Mouse (Mus musculus) liver, embryonic 16.5 days (tissue): ENCODE results near the gene Map1a. TPM values are rescaled to one million over a fixed set of nuclear protein-coding genes. Genes with fewer than 3 reads are reported as not detected.

ENCODE experiments used
- ATAC-seq: fragments of 200-750 bp; cut with Nextera tagmentation; 2 replicates; pipeline ENCODE4 v1.8.0; 2017; ENCODE audit warnings: low read depth, mild to moderate bottlenecking, moderate number of reproducible peaks, moderate library complexity
- H3K27ac ChIP-seq: fragments of 300-500 bp; sonication (generic); 2 replicates; pipeline ENCODE4 v1.5.1; 2014; ENCODE audit warnings: mild to moderate bottlenecking, low read length
- H3K27me3 ChIP-seq: fragments of 300-500 bp; sonication (generic); 2 replicates; pipeline ENCODE4 v1.6.1; 2014; ENCODE audit warnings: low read depth, low read length, mixed read lengths; ENCODE audit not compliant: control insufficient read depth, insufficient read depth
- H3K36me3 ChIP-seq: fragments of 300-500 bp; sonication (generic); 2 replicates; pipeline ENCODE4 v1.6.1; 2014; ENCODE audit warnings: mild to moderate bottlenecking; ENCODE audit not compliant: control insufficient read depth, insufficient read depth
- H3K4me1 ChIP-seq: fragments of 300-500 bp; sonication (generic); 2 replicates; pipeline ENCODE4 v1.6.1; 2014; ENCODE audit warnings: low read depth, low read length, mixed read lengths; ENCODE audit not compliant: control insufficient read depth
- H3K4me2 ChIP-seq: fragments of 300-500 bp; sonication (generic); 2 replicates; pipeline ENCODE4 v1.6.1; 2014; ENCODE audit warnings: low read depth, low read length, mixed read lengths
- H3K4me3 ChIP-seq: fragments of 300-500 bp; sonication (generic); 2 replicates; pipeline ENCODE4 v1.5.1; 2014; ENCODE audit warnings: low read depth, mild to moderate bottlenecking, low read length
- H3K9ac ChIP-seq: fragments of 300-500 bp; sonication (generic); 2 replicates; pipeline ENCODE4 v1.6.1; 2014; ENCODE audit warnings: low read depth, low read length
- H3K9me3 ChIP-seq: fragments of 300-500 bp; sonication (generic); replicated peaks from 2 replicates; pipeline ENCODE4 v1.6.1; 2016; ENCODE audit warnings: low read length; ENCODE audit not compliant: control insufficient read depth
- whole genome bisulfite sequencing: fragments of 180-500 bp; shearing (Covaris S2); extraction: QIAGEN DNeasy Blood & Tissue Kit; methylation state at CpG from one replicate; pipeline ENCODE4 v1.1.7; 2014; ENCODE audit not compliant: insufficient replicate concordance; 5-methylcytosine and 5-hydroxymethylcytosine counted together
- polyA plus RNA-seq: library from polyadenylated mRNA; unstranded; fragments of >200 nt; fragmentation: Nextera tagmentation; extraction: Ambion mirVana; gene quantifications from 2 replicates; pipeline ENCODE4 v1.2.1, GENCODE M21; 2015

Map1a gene
- polyA plus RNA-seq, 1 experiment from 2014 or later = 0.19 TPM

DNA sequence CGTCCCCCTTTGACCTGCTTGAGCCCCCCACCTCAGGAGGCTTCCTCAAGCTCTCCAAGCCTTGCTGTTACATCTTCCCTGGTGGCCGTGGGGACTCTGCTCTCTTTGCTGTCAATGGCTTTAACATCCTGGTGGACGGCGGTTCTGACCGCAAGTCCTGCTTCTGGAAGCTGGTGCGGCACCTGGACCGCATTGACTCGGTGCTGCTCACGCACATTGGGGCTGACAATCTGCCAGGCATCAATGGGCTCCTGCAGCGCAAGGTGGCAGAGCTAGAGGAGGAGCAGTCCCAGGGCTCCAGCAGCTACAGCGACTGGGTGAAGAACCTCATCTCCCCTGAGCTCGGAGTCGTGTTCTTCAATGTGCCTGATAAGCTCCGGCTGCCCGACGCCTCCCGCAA, 10.1 kb downstream of the Map1a start:
- Histone ChIP-seq H3K27me3 (peaks cover 60% of the 10 kb centered on the region), H3K4me2 (no peak overlapping the region), H3K4me1 (no peaks in the 10 kb centered on the region), H3K27ac (no peak overlapping the region), H3K4me3 (no peak overlapping the region), H3K9me3 (no peaks in the 10 kb centered on the region), H3K9ac (no peak overlapping the region), H3K36me3 (no peaks in the 10 kb centered on the region)
- 69% methylated on average over 17 of the region's 17 CpGs for WGBS
- no peak for ATAC-seq

DNA sequence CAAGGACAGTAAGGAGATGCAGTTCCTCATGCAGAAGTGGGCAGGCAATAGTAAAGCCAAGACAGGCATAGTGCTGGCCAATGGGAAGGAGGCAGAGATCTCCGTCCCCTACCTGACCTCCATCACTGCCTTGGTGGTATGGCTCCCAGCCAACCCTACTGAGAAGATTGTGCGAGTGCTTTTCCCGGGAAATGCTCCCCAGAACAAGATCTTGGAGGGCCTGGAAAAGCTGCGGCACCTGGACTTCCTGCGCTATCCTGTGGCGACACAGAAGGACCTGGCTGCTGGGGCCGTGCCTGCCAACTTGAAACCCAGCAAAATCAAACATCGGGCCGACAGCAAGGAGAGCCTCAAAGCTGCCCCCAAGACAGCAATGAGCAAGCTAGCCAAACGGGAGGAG, 10.6 kb downstream of the Map1a start:
- Histone ChIP-seq H3K36me3 (no peaks in the 10 kb centered on the region), H3K9me3 (no peaks in the 10 kb centered on the region), H3K9ac (no peak overlapping the region), H3K27ac (no peak overlapping the region), H3K4me3 (no peak overlapping the region), H3K4me2 (no peak overlapping the region), H3K27me3 (peaks cover 55% of the 10 kb centered on the region), H3K4me1 (no peaks in the 10 kb centered on the region)
- ATAC-seq = no peak
- 59% methylated on average over 10 of the region's 10 CpGs for WGBS

DNA sequence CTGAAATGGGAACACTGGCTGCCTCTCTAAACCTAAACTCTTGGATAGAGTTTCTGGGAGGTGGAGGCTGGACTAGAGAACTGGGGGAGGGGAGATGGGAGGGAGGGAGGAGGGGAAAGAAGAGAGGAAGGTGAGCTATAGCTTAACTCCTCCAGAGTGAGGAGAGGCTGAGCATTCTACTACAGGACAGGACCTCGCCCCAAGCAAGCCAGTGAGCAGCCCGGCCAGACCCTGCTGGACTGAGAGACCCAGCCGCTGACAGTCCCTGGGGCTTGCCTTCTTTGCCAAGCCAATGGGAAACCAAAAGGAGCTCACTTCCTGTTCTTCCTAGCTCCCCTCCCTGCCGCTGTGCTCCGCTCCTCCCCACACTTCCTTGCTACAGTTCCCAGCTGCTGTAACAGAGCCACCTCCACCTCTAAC, 19.6 kb downstream of the Map1a start:
- no peak overlapping the region; the same call in 1 of the 2 replicates for H3K4me2 ChIP-seq
- no peaks in the 10 kb centered on the region for H3K36me3 ChIP-seq
- H3K9ac ChIP-seq = no peak overlapping the region
- no peak overlapping the region for H3K27ac ChIP-seq
- no peak overlapping the region for H3K4me3 ChIP-seq
- ATAC-seq = no peak
- peaks cover 6% of the 10 kb centered on the region for H3K27me3 ChIP-seq
- H3K4me1 ChIP-seq = no peaks in the 10 kb centered on the region
- WGBS = 18% methylated on average over 5 of the region's 5 CpGs
- no peaks in the 10 kb centered on the region for H3K9me3 ChIP-seq

DNA sequence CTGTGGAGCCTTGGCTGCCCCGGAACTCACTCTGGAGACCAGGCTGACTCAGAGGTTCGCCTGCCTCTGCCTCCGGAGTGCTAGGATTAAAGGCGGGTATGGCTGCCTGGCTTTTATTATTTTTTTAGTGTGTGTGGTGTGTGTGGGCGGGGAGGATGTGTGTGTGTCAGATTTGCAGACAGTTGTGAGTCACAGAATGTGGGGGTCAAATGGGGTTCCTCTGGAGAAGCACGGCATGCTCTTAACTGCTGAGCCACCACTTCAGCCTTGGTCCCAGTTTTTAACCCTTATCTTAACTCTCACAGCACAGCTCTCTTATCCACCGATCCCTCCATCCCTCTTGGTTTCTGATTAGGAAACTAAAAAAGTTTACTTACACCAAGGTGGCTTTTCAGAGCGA, 26.9 kb downstream of the Map1a start:
- no peaks in the 10 kb centered on the region for H3K9me3 ChIP-seq
- no peak for ATAC-seq
- no peak overlapping the region for H3K9ac ChIP-seq
- no peaks in the 10 kb centered on the region for H3K27me3 ChIP-seq
- H3K4me3 ChIP-seq = no peak overlapping the region
- H3K4me1 ChIP-seq = no peaks in the 10 kb centered on the region
- no peak overlapping the region for H3K27ac ChIP-seq
- no peaks in the 10 kb centered on the region for H3K36me3 ChIP-seq
- 41% methylated on average over 8 of the region's 8 CpGs for WGBS
- no peak overlapping the region for H3K4me2 ChIP-seq

DNA sequence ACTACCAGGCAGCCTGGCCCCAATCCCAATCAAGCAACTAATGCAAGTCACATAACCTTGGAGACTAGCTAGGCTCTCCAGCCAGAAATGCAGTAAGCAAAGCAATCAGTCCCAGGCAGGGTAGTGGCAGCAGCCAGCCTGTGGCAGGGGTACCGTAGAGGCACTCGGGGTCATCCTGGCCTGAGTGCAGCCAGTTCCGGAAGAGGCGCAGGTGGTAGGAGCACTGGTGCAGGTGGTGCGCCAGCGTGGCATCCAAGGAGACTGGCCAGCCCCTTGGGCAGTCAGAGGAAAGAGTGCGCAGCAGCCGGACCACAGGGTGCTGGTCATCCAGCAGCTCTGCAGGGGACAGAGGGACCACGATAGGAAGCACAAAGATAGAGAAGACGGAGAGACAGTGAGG, 33.6 kb downstream of the Map1a start:
- no peak overlapping the region for H3K9ac ChIP-seq
- WGBS = 75% methylated on average over 10 of the region's 10 CpGs
- H3K36me3 ChIP-seq = no peaks in the 10 kb centered on the region

DNA sequence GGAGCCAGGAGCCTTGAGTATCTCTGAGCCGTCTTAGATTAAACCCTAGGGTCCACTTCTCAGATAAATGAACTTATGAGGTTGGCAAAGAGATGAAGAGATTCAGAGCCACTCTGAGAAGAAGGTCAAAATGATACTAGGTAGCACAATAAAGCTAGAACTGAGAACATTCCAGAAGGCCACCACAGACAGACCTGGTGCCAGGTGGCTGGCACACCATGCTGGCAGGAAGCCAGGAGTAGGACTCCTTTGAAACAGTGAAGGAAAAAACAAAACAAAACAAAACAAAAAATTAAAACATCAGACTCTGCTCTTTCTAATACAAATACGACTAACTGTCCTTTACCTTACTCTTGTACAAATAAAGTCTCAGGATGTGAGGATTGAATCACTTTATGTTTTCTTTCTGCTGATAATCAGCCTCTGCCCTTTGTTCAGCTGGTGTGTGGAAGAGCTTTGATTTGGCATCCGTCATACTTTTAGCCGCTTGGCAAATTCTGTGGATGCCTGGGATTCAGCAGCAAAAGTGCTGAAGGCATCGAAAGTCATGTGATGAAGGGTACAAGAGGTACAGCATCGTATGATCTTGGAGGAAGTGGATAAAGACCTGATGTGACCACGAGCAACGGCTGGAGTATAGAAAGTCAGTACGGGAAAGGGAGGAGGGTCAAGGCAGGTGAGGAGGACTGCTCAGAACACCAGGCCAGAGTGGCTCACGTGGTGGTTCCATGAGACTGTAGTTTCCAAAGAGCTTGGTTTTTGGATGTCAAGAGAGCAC, 34.5 kb downstream of the Map1a start:
- Histone ChIP-seq H3K27me3 (no peaks in the 10 kb centered on the region), H3K4me1 (no peaks in the 10 kb centered on the region), H3K4me2 (no peak overlapping the region), H3K4me3 (no peak overlapping the region), H3K36me3 (no peaks in the 10 kb centered on the region), H3K9me3 (no peaks in the 10 kb centered on the region), H3K27ac (no peak overlapping the region), H3K9ac (no peak overlapping the region)
- WGBS = 52% methylated on average over 10 of the region's 10 CpGs
- no peak for ATAC-seq

More for the DNA sequence above, 33.6 kb downstream of the Map1a start:
- no peaks in the 10 kb centered on the region for H3K27me3 ChIP-seq
- no peak overlapping the region for H3K4me2 ChIP-seq
- H3K4me1 ChIP-seq = no peaks in the 10 kb centered on the region
- H3K4me3 ChIP-seq = no peak overlapping the region
- H3K27ac ChIP-seq = no peak overlapping the region
- no peaks in the 10 kb centered on the region for H3K9me3 ChIP-seq
- no peak for ATAC-seq

DNA sequence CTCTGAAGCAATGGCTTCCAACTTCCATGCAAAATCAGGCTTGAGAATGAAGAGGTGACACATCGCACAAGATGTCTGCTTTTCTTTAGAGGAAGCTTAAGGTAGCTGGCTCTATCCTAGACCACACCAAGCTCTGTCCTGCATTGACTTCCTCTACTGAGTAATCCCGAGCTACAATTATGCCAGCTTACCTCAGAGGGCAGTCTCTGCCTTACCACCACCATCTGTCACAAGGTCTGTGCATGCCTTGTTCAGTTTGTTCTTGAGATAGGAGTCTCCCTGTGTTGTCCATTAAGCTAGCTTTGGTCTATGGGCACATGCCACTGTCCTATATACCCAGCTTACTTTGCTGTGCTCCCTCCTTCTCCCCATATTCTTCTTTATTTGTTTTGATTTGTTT, 40.1 kb downstream of the Map1a start:
- Histone ChIP-seq H3K27ac (no peak overlapping the region), H3K9me3 (no peaks in the 10 kb centered on the region), H3K4me2 (no peak overlapping the region), H3K4me1 (no peaks in the 10 kb centered on the region), H3K36me3 (no peaks in the 10 kb centered on the region), H3K4me3 (no peak overlapping the region), H3K9ac (no peak overlapping the region), H3K27me3 (no peaks in the 10 kb centered on the region)
- 57% methylated on average over 2 of the region's 2 CpGs for WGBS
- ATAC-seq = no peak

DNA sequence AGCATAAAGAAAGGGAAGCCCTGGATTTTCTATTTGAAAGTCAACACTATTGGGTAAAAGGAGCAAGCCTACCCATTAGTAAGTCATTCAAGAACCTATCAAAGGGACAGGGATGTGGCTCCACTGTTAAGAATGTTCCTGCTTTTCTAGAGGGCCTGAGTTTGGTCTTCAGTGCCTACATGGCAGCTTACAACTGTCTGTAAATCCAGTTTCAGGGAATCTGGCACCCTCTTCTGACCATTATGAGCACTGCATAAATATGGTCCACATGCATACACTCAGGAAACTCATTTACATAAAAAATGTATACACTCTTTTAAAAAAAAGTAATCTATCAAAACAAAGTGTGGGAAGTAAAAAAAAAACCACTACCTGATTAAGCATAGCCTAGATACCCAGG, 49.7 kb downstream of the Map1a start:
- Histone ChIP-seq H3K27me3 (no peaks in the 10 kb centered on the region), H3K27ac (no peak overlapping the region), H3K4me1 (no peaks in the 10 kb centered on the region), H3K4me3 (no peak overlapping the region), H3K9ac (no peak overlapping the region), H3K4me2 (no peak overlapping the region), H3K9me3 (no peaks in the 10 kb centered on the region), H3K36me3 (no peaks in the 10 kb centered on the region)
- ATAC-seq = no peak

DNA sequence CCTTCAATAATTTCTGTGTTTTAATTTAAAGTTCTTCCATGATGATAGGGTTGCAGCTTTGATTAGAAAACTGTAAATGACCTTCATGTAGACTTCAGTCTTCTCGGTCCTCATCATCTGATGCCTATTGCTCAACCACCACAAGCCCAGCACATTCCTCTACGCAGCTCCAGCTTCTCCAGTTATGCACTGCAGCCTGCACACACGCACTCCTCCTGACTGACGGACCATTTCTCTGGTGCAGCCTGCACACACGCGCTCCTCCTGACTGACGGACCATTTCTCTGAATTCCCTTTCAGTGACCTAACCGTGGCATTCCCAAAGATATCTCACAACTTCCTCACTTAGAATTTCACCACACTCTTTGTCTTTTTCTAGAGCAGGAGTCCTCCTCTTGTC, 63.8 kb downstream of the Map1a start:
- peaks cover 7% of the 10 kb centered on the region for H3K4me1 ChIP-seq
- WGBS = 64% methylated on average over 8 of the region's 8 CpGs
- peaks cover 19% of the 10 kb centered on the region for H3K27me3 ChIP-seq
- ATAC-seq = no peak
- no peak overlapping the region for H3K4me3 ChIP-seq
- no peaks in the 10 kb centered on the region for H3K36me3 ChIP-seq
- H3K4me2 ChIP-seq = no peak overlapping the region
- H3K9ac ChIP-seq = no peak overlapping the region
- H3K9me3 ChIP-seq = no peaks in the 10 kb centered on the region
- no peak overlapping the region for H3K27ac ChIP-seq
